Mouse (Mus musculus): ENCODE measurements around the gene Nfs1.
"Not testable (repeated sequence)": the region's sequence is repeated elsewhere in the genome, so short reads cannot be mapped to it uniquely, and the experiment has no call there.

Gene Nfs1

GRCm38 (mm10) chr2:156143367-156143766, 619 bp downstream of the Nfs1 start:
- DNase-seq (ENCODE audit: low spot score), result no peak

- DNase-seq (ENCODE audit: low spot score), result no peak
Observed at GRCm38 (mm10) chr2:156142820-156143219, 1.2 kb downstream of the Nfs1 start.

GRCm38 (mm10) chr2:156135695-156136094, 8.3 kb downstream of the Nfs1 start:
- DNase-seq (ENCODE audit: low spot score), result no peak

GRCm38 (mm10) chr2:156134161-156134560, 9.8 kb downstream of the Nfs1 start:
- DNase-seq (ENCODE audit: low spot score), result no peak

- no peak for DNase-seq (ENCODE audit: low spot score)
Observed at GRCm38 (mm10) chr2:156126992-156127391, 17.0 kb downstream of the Nfs1 start, which contains the start of gene Gm28036. Gene Gm28036 (minus strand): TSS chr2:156127092.

- no peak for DNase-seq (ENCODE audit: low spot score)
Observed at GRCm38 (mm10) chr2:156123731-156124130, 20.3 kb downstream of the Nfs1 start.

- DNase-seq (ENCODE audit: low spot score), result no peak
Observed at GRCm38 (mm10) chr2:156119566-156119965, 24.4 kb downstream of the Nfs1 start.

- DNase-seq (ENCODE audit: low spot score), result not testable (repeated sequence)
Observed at GRCm38 (mm10) chr2:156112080-156112423, 31.9 kb downstream of the Nfs1 start.

GRCm38 (mm10) chr2:156111358-156112079, 32.5 kb downstream of the Nfs1 start, which contains the start of the genes Cpne1 and Rbm12:
Gene Cpne1 (minus strand): TSS chr2:156111965.
Gene Rbm12 (minus strand): TSS chr2:156111978.
- DNase-seq (ENCODE audit: low spot score), result peak; percentile 95

GRCm38 (mm10) chr2:156110627-156111357, 33.2 kb downstream of the Nfs1 start:
- no peak for DNase-seq (ENCODE audit: low spot score)

GRCm38 (mm10) chr2:156091926-156092325, 52.1 kb downstream of the Nfs1 start:
- no peak for DNase-seq (ENCODE audit: low spot score)

- DNase-seq (ENCODE audit: low spot score), result no peak
Observed at GRCm38 (mm10) chr2:156089799-156090198, 54.2 kb downstream of the Nfs1 start.

- DNase-seq (ENCODE audit: low spot score), result no peak
Observed at GRCm38 (mm10) chr2:156087391-156088110, 56.4 kb downstream of the Nfs1 start.

GRCm38 (mm10) chr2:156084541-156084940, 59.4 kb downstream of the Nfs1 start:
- DNase-seq (ENCODE audit: low spot score), result no peak

GRCm38 (mm10) chr2:156080391-156080790, 63.6 kb downstream of the Nfs1 start:
- no peak for DNase-seq (ENCODE audit: low spot score)

GRCm38 (mm10) chr2:156079674-156080073, 64.3 kb downstream of the Nfs1 start:
- DNase-seq (ENCODE audit: low spot score), result no peak

GRCm38 (mm10) chr2:156079183-156079560, 64.8 kb downstream of the Nfs1 start:
- DNase-seq (ENCODE audit: low spot score), result no peak

GRCm38 (mm10) chr2:156078421-156079182, 65.4 kb downstream of the Nfs1 start:
- DNase-seq (ENCODE audit: low spot score), result no peak

GRCm38 (mm10) chr2:156077461-156077860, 66.5 kb downstream of the Nfs1 start:
- no peak for DNase-seq (ENCODE audit: low spot score)

GRCm38 (mm10) chr2:156073725-156074124, 70.3 kb downstream of the Nfs1 start:
- no peak for DNase-seq (ENCODE audit: low spot score)

Data from ovary, postnatal 14 days (tissue).